Mouse (Mus musculus) frontal cortex, postnatal 25 days (tissue): ENCODE measurements at regions not wholly inside any gene's neighbourhood (a gene's known extent, or its start where the extent isn't known, plus 50 kb on each side); places are given as distances from the start of the nearest gene placed in this dataset.
A peak's percentile ranks its signal among the peaks of the same experiment; 100 is the strongest.
"Not testable (repeated sequence)": the region's sequence is repeated elsewhere in the genome, so short reads cannot be mapped to it uniquely, and the experiment has no call there.

ENCODE experiments used
- DNase-seq, 2 experiments: peaks; one replicate each; pipeline ENCODE4 v3.0.0; 2022; ENCODE audit warnings: low spot score in 2 of 2

DNA sequence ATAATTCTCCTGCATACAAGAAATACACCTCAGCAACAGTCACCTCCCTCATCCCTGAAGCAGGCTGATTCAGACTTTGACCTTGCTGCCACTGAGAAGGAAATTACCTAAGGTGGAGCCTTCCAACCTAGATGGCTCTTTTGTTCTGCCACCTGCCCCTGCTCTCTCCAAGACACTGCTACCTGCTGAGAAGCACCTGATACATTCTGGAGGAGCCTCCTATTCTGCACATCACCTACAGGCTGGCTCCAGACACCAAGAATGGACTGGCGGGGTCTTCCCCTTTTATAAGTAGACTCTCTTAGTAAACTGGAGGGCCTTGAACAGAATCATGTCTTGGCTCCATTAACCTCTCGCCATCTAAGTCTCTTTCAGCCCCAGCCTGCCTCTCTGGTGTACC is 1149.5 kb upstream of the 2610301B20Rik start:
- not testable (repeated sequence) for DNase-seq

DNA sequence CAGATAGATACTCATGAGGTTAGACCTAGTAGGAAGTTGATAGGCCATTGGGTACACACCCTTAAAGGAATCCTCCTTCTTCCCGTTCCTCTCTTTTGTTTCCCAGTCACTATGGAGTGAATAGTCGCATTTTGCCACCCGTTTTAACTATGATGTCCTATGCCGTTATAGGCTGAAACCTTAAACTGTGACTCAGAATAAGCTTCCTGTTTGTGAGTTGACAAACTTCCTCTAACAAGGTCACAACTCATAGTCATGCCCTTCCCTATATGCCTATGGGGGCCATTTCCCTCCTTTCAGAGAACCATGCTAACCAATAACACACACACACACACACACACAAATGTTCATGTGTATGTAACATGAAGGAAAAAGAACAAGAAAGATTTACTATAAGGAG is 1136.6 kb upstream of the 2610301B20Rik start:
- no peak for DNase-seq

DNA sequence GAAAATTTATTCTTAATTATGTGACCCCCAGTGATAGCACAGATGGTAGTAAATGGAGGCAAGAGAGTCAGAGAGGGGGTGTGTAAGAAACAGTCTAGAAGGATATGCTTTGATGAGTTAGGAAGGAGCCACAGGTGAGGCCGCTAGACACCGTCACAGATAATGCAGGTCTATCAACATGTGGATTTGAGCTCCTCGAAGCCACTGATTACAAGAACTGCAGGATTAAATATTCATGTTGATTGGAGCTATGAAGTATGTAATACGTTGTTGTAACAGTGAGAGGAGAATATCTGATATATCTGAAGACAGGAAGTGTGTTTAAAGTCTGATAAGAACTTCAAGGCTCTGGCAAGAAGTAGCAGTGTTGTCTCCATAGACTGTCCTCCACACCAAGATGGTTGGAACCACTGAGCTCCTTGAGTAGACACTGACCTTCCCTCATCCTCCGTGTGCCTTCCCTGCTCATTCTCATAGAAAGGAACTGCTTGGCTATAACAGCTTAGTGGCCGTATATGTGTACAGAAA is 1126.8 kb upstream of the 2610301B20Rik start:
- DNase-seq = no peak

DNA sequence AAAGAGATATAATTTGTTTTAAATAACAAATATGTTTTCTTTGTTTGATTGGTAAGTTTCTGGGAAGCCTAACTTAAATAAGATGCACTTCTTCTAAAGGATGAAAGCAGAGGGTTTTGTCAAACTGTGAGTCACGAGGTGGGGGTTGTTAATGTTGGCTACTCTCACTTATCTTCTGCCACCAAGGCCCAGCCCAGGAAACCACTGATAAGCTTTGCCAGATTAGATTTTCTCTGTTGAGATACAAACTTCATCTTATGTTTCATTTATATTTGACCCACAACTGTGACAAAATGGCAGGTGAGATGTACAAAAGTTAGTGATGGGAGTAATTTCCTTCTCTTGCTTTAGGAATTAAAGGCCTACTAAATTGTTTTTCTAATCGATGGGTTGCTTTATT is 1126.2 kb upstream of the 2610301B20Rik start:
- no peak for DNase-seq

DNA sequence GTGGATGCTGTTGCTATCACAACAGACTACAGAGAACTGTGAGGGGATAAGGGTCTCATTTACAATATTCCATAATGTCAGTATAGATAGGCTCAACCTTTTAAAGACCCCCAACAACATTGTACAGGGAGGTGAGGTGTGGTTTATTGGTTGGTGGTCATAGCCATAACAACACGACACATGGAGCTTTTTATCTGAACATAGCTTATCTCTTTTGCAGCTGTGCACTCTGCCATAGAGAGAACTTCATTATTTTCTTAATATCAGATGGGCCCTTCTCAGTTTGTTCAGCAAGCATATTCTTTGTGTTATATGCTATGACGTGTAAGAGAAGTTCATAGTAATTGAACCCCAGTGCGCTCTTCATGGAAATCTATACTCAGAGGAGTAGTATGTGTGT is 1124.4 kb upstream of the 2610301B20Rik start:
- no peak for DNase-seq

DNA sequence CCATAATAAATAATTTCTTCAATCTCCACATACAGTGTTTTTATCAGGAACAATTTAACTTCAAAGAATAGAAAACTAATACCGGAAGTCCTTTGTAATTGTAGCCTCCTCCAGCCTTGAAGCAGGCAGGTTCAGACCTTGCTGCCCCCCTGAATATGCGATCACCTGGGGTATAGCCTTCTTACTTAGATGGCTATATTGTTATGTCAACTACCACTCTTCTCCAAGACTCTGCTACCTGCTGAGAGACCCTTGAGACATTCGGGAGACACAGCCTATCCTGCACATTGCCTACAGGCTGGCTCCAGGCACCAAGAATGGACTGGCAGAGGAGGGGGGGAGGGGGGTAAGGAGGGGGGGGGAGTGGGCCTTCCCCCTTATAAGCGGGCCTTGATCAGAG is 1123.9 kb upstream of the 2610301B20Rik start:
- DNase-seq = no peak

DNA sequence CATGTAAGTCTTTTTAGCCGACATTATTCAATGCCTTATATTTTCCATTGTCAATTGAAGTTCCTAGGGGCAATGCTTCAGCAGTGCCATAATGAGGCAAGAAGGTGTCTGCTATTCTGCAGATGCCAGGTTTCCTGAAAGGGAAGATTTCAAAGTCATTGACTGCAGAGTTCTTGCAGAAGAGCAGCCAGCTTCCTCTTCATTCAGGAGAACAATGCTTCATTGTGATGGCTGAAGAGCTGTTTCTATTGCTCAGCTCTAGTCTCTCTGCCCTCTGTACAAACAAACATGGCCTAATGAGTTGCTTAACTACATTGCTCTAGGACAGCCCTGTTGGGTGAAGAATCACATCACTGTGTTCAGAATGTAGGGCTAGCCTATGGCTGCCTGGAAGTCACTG is 1111.0 kb upstream of the 2610301B20Rik start:
- no peak for DNase-seq

DNA sequence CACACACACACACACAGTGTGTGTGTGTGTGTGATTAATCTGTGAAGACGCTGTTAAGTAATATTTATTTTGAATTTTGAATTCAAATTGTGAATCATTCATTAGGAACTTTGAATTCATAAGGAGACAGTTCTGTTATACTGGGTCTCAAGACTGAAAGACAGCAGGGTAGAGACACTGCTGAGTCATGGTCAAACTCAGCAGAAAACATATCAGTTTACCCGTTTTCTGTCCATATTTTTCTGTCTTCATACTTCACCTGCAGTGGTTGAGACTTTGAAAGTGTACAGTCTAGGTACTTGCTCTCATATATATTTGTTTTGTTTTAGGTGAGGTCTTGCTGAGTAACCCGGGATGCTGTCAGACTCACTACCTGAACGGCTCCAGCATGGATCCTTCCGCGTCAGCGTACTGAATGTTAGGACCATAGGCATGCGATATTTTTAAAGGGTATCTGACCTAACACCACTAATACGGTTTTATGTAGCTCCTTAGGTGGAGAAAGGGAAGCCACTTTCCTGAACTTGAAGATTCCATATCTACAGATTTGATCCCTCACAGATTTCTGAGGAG is 1104.6 kb upstream of the 2610301B20Rik start:
- no peak for DNase-seq

DNA sequence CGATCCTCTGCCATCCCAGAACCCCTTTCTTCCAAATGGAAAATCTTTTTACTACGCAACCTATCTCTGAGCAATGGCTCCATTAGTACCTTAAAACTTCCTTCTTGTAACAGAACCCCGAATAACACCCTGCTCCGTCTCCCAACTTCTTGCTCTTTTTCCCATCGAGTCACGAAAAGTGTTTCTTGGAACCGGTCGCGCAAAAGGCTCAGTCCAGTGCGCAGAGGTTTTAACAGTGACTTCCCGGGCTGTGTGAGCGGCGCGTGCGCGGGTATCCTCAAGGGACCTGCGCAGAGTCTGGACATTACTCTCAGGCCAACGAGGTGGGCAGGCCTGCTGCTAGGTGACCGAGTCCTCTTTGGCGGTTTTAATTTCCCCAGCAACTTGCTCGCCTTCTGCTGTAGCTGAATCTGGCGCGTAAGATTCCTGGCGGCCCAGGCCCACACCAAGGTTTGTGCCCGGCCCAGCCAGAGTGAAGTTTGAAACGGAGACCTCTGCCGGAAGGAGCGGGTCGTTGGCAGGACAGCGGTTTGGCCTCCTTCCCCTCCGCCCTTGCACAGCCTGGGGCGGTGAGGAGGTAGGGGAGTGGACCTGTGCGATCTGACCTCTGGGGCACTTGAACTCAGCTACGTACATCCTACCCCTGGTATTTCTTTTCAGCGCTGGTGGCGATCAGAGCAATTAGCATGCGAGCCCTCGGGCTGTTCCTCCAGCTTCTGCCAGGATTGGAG is 1103.8 kb upstream of the 2610301B20Rik start:
- peak; percentile 11 to 17 for DNase-seq

DNA sequence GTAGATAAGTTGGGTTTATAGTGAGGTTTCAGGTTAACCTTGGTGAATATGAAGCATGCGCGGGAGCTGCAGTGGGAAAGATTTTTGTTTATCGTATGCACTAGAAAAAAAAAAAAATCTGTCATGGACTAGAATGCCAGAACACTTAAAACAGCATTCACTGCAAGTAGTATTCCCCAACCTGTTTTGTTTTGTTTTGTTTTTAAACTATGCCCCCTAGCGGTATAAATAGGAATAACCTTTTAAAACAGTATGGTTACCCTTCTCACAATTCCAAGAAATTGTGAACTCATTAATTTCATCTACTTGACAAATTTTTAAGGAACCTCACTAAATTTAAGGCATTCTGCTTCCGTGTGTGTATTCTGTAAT is 1103.2 kb upstream of the 2610301B20Rik start:
- no peak for DNase-seq

DNA sequence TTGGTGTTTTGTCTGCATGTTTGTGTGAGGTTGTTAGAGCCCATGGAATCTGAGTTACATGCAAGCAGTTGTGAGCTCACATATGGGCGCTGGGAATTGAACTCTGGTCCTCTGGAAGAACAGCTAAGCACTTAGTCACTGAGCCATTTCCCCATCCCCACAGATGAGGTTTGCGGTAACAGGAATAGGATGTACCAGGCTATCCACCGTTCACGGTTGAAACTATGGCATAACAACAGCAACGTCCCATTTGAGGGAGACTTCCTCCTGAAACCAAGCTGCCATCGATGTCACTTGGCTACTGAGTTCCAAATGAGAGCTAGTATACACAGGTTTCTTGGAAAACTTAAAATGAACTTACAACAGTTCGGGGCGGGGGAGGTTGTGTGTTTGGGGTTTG is 1095.9 kb upstream of the 2610301B20Rik start:
- DNase-seq = no peak

DNA sequence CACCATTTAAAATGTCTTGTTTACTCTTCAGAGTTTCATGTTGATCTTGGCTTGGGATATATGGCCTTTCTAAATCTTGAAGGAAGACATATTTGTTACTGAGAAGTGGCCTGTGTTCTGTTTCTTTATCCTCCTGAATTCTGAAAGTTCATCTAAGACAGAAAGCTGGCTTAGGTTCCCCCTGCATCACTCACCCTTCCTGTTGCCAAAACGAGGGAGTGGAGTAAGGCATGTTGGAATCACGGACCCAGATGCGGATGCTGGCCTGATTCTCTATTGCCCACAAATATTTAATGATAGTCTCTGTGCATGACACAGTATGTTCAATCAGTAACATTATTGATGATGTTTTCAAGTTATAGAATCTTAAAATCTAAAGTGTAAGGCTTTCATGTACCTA is 1094.7 kb upstream of the 2610301B20Rik start:
- DNase-seq = no peak

DNA sequence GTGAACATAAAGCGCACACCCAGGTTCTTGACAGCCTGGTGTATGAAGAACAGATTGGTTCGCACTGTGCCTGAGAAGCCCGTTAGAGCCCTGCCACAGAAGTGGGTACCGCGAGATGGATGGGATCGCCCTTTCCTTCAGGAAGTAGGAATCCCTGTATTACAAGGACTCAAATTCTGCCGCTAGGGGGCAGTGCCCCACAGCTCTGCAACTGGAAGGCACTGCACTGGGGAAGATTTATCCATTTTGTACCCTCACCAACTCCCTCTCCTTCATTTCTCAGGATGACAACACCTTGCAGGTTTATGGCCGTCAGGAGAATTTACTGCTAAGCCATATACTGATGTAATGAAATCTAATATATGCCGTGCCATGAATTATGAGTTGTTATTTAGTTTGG is 1094.1 kb upstream of the 2610301B20Rik start:
- DNase-seq = peak; percentile 50 to 55

DNA sequence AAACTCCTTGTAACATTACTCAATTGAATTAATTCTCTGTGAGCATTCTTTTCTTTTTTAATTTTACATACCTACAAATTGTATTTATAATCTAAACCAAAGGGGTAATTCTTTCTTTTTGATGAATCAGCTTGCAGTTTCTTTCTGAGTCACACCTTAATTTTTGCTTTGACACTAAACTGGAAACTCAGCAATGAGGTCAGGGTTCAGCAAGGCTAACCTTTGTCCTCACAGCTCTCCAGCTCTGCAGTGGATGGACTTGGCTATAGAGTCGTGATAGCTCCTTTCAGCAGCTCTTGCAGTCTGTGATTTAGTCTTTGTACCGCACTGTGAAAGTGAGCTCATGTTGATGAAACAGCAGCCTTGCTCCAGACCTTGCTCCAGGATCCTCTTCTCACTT is 1093.0 kb upstream of the 2610301B20Rik start:
- DNase-seq = no peak

DNA sequence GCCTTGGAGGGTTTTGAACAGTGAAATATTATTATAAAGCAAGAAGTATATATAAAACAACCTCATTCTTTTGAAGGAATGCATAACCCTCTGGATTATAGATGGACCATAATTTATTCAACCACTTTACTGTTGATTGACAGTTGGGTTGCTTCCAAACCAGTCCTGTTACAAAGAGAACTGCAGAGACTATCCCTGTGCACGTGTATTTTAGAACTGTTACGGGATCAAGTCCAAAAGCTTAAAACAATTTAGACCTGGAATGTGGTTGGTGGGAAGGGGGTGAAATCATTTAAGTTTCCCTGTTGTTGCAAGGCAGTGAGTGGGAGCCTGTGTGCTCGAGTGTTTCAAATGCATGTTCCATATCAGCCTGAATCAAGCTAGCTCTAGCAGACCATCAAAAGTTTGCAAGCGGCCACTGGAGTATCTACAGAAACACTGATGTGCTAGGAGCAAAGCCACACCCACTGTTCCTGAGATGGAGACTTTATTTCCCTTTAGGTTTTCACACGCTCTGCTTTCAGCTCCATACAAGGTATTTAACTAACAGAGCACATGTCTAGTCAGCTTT is 1086.4 kb upstream of the 2610301B20Rik start:
- DNase-seq = no peak

DNA sequence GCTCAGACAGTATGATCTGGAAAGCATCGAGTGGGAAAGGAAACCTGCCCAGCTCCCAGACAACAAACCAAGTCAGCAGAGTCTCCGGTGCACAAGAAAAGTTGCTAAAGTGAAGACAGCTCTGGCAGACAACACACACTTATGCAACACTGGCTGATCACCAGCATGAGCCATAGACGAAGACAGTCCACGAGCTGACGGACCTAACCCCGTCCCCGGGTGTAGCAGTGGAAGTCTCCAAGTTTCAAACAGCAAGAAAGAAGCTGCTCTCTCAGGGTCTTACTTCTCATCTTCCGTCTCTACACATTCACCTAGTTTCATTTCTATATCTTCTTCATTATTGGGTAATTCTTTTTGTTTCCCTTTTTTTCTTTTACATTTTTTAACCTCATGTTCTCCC is 1083.8 kb upstream of the 2610301B20Rik start:
- no peak for DNase-seq
